24 mouse cellular contexts compared by ENCODE assay signal in the genomic region with DNA sequence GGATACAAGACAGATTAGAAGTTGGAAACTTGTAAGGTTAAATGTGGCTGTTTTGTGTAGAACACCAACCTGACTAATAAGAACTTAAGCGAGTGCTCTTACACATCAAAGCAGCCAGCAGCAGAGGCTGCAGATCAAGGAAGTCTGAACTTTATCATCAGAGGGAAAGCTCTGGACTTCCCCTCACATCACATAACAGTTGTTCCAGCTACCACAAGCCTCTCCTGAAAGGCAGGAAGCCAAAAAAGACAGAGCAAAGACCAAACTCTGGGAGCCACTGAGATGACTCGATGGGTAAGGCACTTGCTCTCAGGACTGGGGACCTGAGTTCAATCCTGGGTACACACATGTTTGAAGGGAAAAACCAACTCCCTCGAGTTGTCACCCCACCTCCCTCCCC.
DNase-seq lines count a peak whose midpoint lies in the region; TF ChIP-seq lines count a peak whose summit lies in the region.
"Had no signal": no experiment of that assay in that cellular context is flagged by ENCODE, and none has a peak within 500 bp of the region (broad histone marks: within the 10 kb centered on the region; RNA-seq: fewer than 3 reads in every experiment).

No protein-coding gene starts in this region.

- H3K79me2 ChIP-seq in myocyte (ENCODE audit: control insufficient read depth, insufficient read depth): no peaks in the 10 kb centered on the region

- no peak overlapping the region for H3K4me3 ChIP-seq in embryonic fibroblast, embryonic 13.5 days (ENCODE audit: insufficient read depth, low read length)
- H3K4me3 ChIP-seq in myocyte: no peak overlapping the region
- H3K4me3 ChIP-seq: embryonic facial prominence, embryonic 12.5 days; embryonic facial prominence, embryonic 15.5 days; forebrain, embryonic 10.5 days; forebrain, embryonic 13.5 days; gastrocnemius, adult 2 months; hindbrain, embryonic 10.5 days; hindbrain, embryonic 13.5 days had no signal

- no peaks in the 10 kb centered on the region for H3K36me3 ChIP-seq in myocyte (ENCODE audit: control insufficient read depth, insufficient read depth)
- H3K36me3 ChIP-seq: embryonic facial prominence, embryonic 12.5 days; embryonic facial prominence, embryonic 15.5 days; forebrain, embryonic 10.5 days; G1E; hindbrain, embryonic 10.5 days; hindbrain, embryonic 13.5 days had no signal

- H3K27ac ChIP-seq in embryonic fibroblast, embryonic 13.5 days (ENCODE audit: insufficient read depth, low read length): peak overlapping the region; percentile 45
- H3K27ac ChIP-seq: embryonic facial prominence, embryonic 12.5 days; embryonic facial prominence, embryonic 15.5 days; forebrain, embryonic 10.5 days; forebrain, embryonic 13.5 days; gastrocnemius, adult 2 months; hindbrain, embryonic 10.5 days; hindbrain, embryonic 13.5 days had no signal

- TF ChIP-seq POLR2A in embryonic fibroblast, embryonic 13.5 days (IDR thresholded peaks at IDR 0.05; ENCODE audit: low read depth, low read length): no peak
- TF ChIP-seq POLR2A in myocyte (IDR thresholded peaks at IDR 0.05; ENCODE audit: insufficient read length, low read depth): no peak

- peak overlapping the region; percentile 25 for H3K4me2 ChIP-seq in myocyte (ENCODE audit: low read depth)
- H3K4me2 ChIP-seq: embryonic facial prominence, embryonic 12.5 days; embryonic facial prominence, embryonic 15.5 days; forebrain, embryonic 13.5 days; heart, embryonic 11.5 days; hindbrain, embryonic 13.5 days had no signal

- TF ChIP-seq CTCF in embryonic fibroblast, embryonic 13.5 days (IDR thresholded peaks at IDR 0.05; ENCODE audit: borderline replicate concordance, insufficient read depth, low read length): no peak

- H3ac ChIP-seq in myocyte (ENCODE audit: control insufficient read depth, insufficient read length): no peak overlapping the region

- peak; percentile 30 for DNase-seq in NIH3T3 (ENCODE audit: low read depth)
- no peak for DNase-seq in layer of hippocampus, adult 9-10 months (ENCODE audit: low spot score)
- no peak for DNase-seq in layer of hippocampus, postnatal 14 days (ENCODE audit: low spot score in 2 of 2)
- DNase-seq in left cerebral cortex, adult 18-20 months (ENCODE audit: low spot score in 2 of 2): no peak
- DNase-seq: adrenal gland, adult 2 months; adrenal gland, postnatal 14 days; B cell, adult 2 months; cerebellum, adult 11-12 months; cerebellum, adult 8-10 months; cerebellum, postnatal 14 days; gastrocnemius, adult 2 months; gastrocnemius, postnatal 14 days; heart, adult 11 months had no signal

- no peaks in the 10 kb centered on the region for H3K27me3 ChIP-seq in myocyte (ENCODE audit: control insufficient read depth, insufficient read depth, insufficient read length)
- H3K27me3 ChIP-seq: CH12.LX; embryonic facial prominence, embryonic 12.5 days; embryonic facial prominence, embryonic 15.5 days; forebrain, embryonic 13.5 days; hindbrain, embryonic 13.5 days had no signal

- H3K4me1 ChIP-seq in embryonic fibroblast, embryonic 13.5 days (ENCODE audit: control insufficient read depth, insufficient read depth, low read length): peaks cover 20% of the 10 kb centered on the region
- H3K4me1 ChIP-seq: forebrain, embryonic 10.5 days; forebrain, embryonic 13.5 days; hindbrain, embryonic 10.5 days; hindbrain, embryonic 13.5 days had no signal

TF ChIP-seq in myocyte, 11 proteins besides CTCF, POLR2A, EP300 and RAD21:
- TF ChIP-seq TCF3 (IDR thresholded peaks at IDR 0.05; ENCODE audit: insufficient read length, low read depth) (no peak), MAX (IDR thresholded peaks at IDR 0.05; ENCODE audit: low read depth) (no peak), MYOD1 (IDR thresholded peaks at IDR 0.05; ENCODE audit: control insufficient read depth in 1 of 3, insufficient read length in 2 of 3, low read depth in 2 of 3) (no peak), USF1 (IDR thresholded peaks at IDR 0.05; ENCODE audit: low read depth) (no peak), REST (IDR thresholded peaks at IDR 0.05; ENCODE audit: insufficient read depth, insufficient read length) (no peak)
